Mouse (Mus musculus) testis, postnatal 10 days (tissue): ENCODE data around the gene Gm20708.
"Not testable (repeated sequence)": the region's sequence is repeated elsewhere in the genome, so short reads cannot be mapped to it uniquely, and the experiment has no call there.

Experiments
- DNase-seq: peaks from one replicate; pipeline ENCODE4 v3.0.0; 2021; ENCODE audit warnings: low spot score

The Gm20708 gene

DNA sequence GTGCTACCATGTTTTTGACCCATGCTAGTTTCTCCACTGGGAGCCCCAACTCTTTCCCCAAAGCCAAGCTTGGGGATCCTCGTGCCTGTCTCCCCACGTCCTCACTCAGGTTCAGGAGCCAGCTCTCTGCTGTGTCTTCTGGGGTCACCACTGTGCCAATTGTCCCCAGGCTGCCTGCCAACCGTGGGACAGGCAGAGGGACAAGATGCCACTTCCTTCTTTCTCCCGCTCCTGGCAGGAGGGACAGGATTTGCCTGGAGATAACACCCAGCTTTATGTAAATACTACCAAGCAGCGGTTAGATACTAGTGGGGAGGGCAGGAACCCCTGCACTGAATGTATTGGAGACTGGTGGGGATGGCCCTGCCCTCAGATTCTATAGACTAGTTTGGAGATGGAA, 4.4 kb downstream of the Gm20708 start:
- no peak for DNase-seq

- no peak for DNase-seq
Measured at GRCm38 (mm10) chr11:117814704-117815366, 5.4 kb downstream of the Gm20708 start.

- not testable (repeated sequence) for DNase-seq
Measured at GRCm38 (mm10) chr11:117815850-117816249, 6.4 kb downstream of the Gm20708 start.

DNA sequence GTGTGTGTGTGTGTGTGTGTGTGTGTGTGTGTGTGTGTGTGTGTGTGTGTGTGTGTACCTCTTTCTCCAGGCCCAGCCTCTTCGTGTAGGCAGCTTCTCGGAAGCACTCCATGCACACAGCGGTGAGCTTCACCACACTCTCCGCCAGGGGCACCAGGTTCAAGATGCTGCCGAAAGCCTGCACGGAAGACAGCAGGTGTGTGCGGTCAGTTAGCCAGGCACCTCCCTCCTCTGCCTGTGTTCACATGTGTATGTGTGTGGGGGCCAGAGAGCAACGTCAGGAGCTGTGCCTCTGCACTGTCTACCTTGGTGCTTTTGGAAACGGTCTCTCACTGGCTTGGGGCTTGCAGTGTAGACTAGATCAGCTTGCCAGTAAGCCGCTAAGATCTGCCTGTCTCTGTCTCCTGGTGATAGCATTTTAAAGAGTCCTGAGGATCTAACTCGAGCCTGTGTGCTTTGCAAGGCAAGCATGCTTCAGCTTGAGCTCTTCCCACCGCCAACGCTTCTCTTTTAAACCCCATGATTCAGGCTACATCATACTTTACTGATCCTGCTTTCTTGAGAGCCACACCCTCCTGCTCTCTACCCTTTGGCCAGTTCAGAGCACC, 7.0 kb downstream of the Gm20708 start:
- no peak for DNase-seq

- DNase-seq, result no peak
Measured at GRCm38 (mm10) chr11:117819095-117819494, 9.6 kb downstream of the Gm20708 start.

DNA sequence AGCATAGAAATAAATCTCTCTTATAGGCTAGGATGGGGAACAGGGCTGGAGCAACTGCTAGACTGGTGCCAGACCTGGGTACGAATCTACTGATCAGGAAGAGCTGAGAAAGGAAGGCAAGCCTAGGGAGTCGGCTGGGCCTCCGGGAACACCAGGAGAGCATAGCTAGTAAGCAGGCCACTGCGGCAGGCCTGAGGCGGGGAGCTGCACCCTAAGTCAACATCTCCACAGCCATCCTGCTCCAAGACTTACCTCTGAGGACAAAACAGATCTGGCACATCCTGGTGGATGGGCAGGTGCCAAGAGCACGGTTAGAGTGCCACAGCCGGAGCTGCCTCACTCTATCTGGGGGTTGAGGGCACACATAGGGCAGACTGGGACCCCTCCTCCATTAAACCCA, 10.7 kb downstream of the Gm20708 start:
- DNase-seq, result no peak

GRCm38 (mm10) chr11:117821868-117822267, 12.4 kb downstream of the Gm20708 start:
- no peak for DNase-seq

GRCm38 (mm10) chr11:117822728-117823241, 13.3 kb downstream of the Gm20708 start:
- peak; percentile 67 for DNase-seq

DNA sequence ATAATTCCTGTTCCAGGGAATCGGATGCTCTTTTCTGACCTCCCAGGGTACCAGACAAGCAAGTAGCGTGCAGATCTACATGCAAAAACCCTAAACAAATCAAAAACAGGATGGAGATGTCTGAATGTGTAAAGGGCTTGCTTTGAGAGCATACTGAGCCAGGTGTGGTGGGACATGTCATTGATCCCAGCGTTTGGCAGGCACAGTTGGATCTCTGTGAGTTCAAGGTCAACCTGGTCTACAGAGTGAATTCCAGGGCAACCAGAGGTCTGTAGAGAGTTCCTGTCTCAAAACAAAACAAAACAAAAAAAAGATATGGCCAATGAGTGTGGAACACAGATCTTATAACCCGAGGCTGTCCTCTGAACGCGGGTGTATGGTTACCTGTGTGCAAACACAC, 13.9 kb downstream of the Gm20708 start:
- no peak for DNase-seq

DNA sequence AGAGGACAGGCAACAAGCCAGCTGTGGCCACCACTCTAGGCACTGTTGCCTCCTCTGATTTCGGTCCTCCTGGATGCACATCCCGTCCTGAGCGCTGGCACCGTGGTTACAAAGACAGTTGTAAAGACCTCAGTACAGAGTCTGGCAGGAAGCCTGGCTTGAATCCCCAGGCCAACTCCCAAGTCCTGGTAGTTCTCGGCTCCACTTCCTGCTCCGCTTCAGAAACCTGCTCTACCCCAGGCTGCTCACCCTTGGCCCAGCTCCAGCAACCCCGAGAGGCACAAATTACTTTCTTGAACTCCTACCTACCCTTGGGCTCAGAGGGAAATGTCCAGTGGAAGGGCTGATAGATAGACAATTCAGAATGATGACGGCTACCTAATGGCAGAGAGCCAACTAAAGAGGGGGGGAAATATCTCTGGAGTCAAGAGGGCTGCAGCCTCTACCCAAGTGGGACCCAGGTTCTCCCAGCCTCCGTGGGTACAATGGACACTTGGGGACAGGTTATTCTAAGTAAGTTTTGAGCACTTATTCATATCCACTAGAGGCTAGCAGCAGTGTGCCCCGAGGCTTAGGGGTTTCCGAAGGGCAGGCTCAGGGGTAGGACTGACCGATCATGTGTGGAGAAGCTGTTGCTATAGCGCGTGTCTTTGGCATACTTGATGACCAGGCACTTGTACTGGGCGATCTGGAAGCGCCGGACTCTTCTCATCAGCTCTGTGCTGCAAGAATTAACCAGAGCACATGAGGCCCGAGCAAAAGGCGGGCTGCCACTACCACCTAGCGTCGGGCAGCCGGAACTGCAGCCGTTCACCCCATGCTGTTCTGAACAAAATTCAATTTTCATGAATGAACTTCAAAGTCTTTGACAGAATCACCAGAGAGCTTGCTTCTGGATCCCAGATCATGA, 14.8 kb downstream of the Gm20708 start:
- DNase-seq, result peak; percentile 87

DNA sequence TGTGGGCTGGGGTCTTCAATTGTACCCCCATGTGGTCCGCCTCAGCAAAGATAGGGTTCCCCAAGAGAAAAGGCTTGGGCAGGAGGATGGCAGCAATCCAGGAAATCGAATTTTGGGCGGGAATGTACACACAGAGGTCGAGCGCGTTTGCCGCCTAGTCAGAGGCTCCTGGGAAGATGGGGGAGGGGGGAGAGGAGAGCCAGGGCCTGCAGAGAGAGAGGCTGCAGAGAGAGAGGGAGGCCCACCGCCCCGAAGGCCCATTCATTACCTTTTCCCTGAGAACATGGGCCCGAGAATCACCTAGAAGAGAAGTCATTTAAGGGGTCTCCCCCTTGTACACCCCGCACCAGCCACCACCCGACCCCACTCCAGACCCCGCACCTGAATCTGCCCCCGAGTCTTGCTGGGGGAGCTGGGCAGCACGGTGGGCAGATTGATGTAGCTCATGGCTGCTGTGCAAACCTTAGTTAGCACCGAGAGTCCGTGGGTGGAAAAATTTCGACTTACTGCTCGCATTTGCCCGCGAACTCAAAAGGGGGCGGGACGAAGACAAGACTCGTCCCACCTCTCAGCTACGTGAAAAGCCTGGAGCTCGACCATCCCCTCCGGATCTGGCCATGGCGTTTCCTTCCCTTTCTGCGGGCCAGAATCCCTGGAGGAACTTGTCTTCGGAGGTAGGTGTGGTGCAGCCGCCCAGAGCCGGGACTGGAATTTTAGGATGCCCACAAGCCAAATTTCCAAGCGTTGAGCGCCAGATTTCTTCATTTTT, 16.0 kb downstream of the Gm20708 start, which contains the start of the genes Afmid and Tk1:
Gene Afmid (plus strand): TSS at position 592 of the 769 bp plus-strand sequence.
Gene Tk1 (minus strand): TSS at position 760 of the 769 bp plus-strand sequence.
- DNase-seq, result peak; percentile 82

- DNase-seq, result no peak
Measured at GRCm38 (mm10) chr11:117826164-117826563, 16.7 kb downstream of the Gm20708 start.

DNA sequence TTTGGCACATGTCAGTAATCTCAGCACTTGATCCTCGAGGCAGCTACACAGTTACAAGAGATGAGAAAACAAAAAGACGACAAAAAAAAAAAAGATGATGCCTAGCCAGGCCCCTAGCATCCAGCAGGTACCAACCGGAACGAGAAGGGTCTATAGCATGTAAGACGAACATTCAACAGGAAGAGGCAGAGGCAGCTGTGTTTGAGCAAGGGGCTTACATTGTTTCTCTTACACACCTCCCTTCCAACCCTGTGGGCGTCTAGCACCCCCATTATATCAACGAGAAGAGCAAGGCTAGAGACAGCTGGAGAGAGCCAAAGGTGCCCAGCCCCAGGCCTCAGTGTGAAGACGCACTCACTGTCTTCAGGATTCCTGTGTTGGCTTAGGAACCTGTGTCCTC, 17.4 kb downstream of the Gm20708 start:
- DNase-seq, result no peak

DNA sequence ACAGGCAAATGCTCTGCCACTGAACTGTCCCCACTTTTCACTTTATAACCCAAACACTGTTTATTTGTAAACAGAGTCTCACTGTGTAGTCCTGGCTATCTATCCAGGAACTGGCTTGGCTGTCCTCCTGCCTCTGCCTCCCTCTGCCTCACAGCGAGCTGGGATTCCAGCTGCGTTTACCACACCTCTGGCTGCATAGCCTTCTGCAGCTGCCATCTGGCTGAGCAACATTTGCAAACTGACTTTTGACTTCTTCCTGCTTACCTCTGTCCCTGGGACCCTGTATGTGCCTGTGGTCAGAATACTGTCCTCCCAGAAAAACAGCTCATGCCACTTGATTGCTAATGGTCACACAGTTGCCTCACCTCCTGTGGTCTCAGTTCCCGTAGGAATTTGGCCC, 17.9 kb downstream of the Gm20708 start:
- no peak for DNase-seq

DNA sequence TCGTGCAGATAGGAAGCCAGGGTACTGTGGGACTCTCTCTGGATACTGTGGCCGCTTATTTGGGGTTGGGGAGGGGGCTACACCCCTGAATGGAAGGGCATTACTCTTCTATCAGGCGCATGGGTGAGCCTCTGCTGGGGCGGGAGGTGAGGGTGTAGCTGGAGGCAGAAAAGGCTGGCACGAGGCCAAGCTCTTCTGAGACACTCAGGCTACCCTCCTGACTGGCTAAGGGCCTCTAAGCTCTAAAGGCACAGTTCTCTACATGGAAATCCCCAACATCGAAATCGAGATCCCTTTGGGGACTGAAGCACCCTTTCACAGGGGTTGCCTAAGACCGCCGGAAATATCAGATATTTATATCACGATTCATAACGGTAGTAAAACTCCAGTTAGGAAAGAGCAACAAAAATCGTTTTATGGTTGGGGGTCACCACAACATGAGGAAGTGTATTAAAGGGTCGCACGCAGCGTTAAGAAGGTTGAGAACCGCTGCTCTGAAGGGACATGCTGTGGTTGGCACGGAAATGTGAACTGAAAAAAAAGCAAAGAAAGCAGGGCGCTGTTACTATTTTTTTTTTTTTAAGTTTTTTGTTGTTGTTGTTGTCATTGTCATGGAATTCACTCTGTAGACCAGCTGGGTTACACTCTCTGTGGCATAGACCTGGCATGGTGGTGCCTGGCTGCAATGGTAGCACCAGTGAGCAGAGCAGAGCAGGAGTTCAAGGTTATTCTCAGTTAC, 18.9 kb downstream of the Gm20708 start:
- peak; percentile 75 for DNase-seq

- peak; percentile 59 for DNase-seq
Measured at GRCm38 (mm10) chr11:117828888-117829604, 19.6 kb downstream of the Gm20708 start.

GRCm38 (mm10) chr11:117829671-117830215, 20.3 kb downstream of the Gm20708 start:
- peak; percentile 73 for DNase-seq

GRCm38 (mm10) chr11:117830401-117830800, 20.9 kb downstream of the Gm20708 start:
- DNase-seq, result no peak

DNA sequence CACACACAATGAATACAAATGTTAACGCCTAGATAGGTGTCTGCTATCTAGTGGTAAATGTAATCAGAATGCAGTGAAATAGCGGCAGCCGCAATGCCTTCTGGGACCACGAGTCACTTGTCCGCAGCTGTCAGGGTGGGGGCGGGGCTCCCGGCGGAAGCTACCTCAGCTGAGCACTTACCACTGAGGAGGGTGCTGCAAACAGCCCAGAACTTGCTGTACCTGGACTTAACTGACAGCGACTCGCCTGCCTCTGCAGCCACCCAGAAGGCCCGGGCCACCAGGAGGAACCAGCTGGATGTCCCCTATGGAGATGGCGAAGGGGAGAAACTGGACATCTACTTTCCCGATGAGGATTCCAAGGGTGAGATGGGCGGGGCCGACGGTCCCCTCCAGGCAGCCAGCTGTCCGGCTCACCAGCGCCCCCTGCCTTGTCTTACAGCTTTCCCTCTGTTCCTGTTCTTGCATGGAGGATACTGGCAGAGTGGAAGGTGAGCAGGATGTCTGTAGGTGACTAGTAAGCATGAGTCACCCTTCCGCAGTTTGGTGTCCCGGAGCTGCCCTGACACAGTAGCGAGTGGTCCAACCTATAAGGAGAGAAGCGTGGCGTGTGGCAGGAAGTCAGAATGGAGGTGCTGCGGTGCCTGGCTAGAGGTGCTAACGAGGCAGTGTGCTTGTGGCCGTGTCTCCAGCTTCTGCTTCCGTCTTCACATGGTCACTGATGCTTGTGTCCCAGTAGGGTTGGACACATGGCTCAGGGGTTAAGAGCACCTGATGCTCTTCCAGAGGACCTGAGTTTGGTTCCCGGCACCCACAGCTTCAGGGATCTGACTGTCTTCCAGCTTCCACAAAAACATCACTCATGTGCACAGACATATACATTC, 22.9 kb downstream of the Gm20708 start:
- DNase-seq, result peak; percentile 92
